Mouse (Mus musculus) retina, postnatal 1 day (tissue): ENCODE results near the gene Slc7a11.

Experiments
- DNase-seq: peaks from one replicate; pipeline ENCODE4 v3.0.0-alpha.2; 2012

Gene Slc7a11

GRCm38 (mm10) chr3:50138319-50138718, 305.1 kb downstream of the Slc7a11 start:
- DNase-seq, result no peak

GRCm38 (mm10) chr3:50132204-50132603, 311.2 kb downstream of the Slc7a11 start:
- no peak for DNase-seq

- no peak for DNase-seq
These were observed 313.1 kb downstream of the Slc7a11 start for GRCm38 (mm10) chr3:50130319-50130718.

- no peak for DNase-seq
These were observed 322.4 kb downstream of the Slc7a11 start for GRCm38 (mm10) chr3:50121001-50121400.

- peak; percentile 6 for DNase-seq
These were observed 327.1 kb downstream of the Slc7a11 start for GRCm38 (mm10) chr3:50116266-50116665.

- no peak for DNase-seq
These were observed 337.9 kb downstream of the Slc7a11 start for GRCm38 (mm10) chr3:50105509-50105908.

GRCm38 (mm10) chr3:50094404-50095092, 348.9 kb downstream of the Slc7a11 start:
- DNase-seq, result no peak

- DNase-seq, result peak; percentile 77
These were observed 366.4 kb downstream of the Slc7a11 start for GRCm38 (mm10) chr3:50076979-50077378.

- DNase-seq, result no peak
These were observed 380.0 kb downstream of the Slc7a11 start for GRCm38 (mm10) chr3:50063396-50063795.

- peak; percentile 62 for DNase-seq
These were observed 398.7 kb downstream of the Slc7a11 start for GRCm38 (mm10) chr3:50044666-50045065.

GRCm38 (mm10) chr3:50044160-50044559, 399.3 kb downstream of the Slc7a11 start:
- no peak for DNase-seq

GRCm38 (mm10) chr3:50041141-50041540, 402.3 kb downstream of the Slc7a11 start:
- DNase-seq, result no peak

GRCm38 (mm10) chr3:50035875-50036528, 407.4 kb downstream of the Slc7a11 start:
- no peak for DNase-seq

GRCm38 (mm10) chr3:50033325-50033724, 410.1 kb downstream of the Slc7a11 start:
- no peak for DNase-seq

GRCm38 (mm10) chr3:50026039-50026438, 417.4 kb downstream of the Slc7a11 start:
- DNase-seq, result no peak

- DNase-seq, result peak; percentile 87
These were observed 429.0 kb downstream of the Slc7a11 start for GRCm38 (mm10) chr3:50014396-50014795.

GRCm38 (mm10) chr3:50012012-50012411, 431.4 kb downstream of the Slc7a11 start:
- no peak for DNase-seq

GRCm38 (mm10) chr3:50003970-50004683, 439.3 kb downstream of the Slc7a11 start:
- peak; percentile 52 for DNase-seq

GRCm38 (mm10) chr3:50002067-50002466, 441.3 kb downstream of the Slc7a11 start:
- DNase-seq, result no peak

- no peak for DNase-seq
These were observed 441.8 kb downstream of the Slc7a11 start for GRCm38 (mm10) chr3:50001635-50002034.

GRCm38 (mm10) chr3:49992891-49993290, 450.5 kb downstream of the Slc7a11 start:
- no peak for DNase-seq

- DNase-seq, result no peak
These were observed 456.2 kb downstream of the Slc7a11 start for GRCm38 (mm10) chr3:49987236-49987635.

- DNase-seq, result no peak
These were observed 458.6 kb downstream of the Slc7a11 start for GRCm38 (mm10) chr3:49984795-49985194.
